Mouse (Mus musculus): ENCODE data around the gene Gm3415. TPM values are rescaled to one million over a fixed set of nuclear protein-coding genes. Genes with fewer than 3 reads are reported as not detected.

Gene Gm3415
- polyA plus RNA-seq, 1 experiment: not detected

DNA sequence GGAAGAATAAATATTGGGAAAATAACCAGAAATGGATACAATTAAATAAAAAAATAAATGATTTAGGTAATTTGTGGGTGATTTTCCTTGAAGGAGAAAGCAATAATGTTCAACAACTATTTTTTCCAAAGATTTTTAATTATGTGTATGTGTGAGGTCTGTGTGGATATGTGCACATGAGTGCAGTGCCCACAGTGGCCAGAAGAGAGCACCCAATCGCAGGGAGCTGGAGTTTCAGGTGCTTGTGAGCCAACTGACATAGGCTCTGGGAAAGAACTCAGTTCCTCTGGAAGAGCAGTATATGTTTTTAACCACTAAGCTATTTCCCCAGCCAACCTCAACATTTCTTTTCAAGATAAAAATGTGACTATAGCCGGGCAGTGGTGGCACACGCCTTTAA, 20.7 kb downstream of the Gm3415 start:
- H3K9me3 ChIP-seq (replicated peaks; ENCODE audit: control insufficient read depth, insufficient read depth, low read length, poor library complexity, severe bottlenecking): no peaks in the 10 kb centered on the region
- H3K4me3 ChIP-seq (ENCODE audit: low read depth, low read length): no peak overlapping the region
- H3K36me3 ChIP-seq (ENCODE audit: control insufficient read depth, insufficient read depth, low read length, poor library complexity, severe bottlenecking): no peaks in the 10 kb centered on the region
- H3K9ac ChIP-seq (ENCODE audit: low read depth, poor library complexity, severe bottlenecking): no peak overlapping the region
- no peaks in the 10 kb centered on the region for H3K4me1 ChIP-seq (ENCODE audit: control insufficient read depth, insufficient read depth, low read length)
- no peak for TF ChIP-seq POLR2A (IDR thresholded peaks at IDR 0.05; ENCODE audit: insufficient read depth, low read length)
- no peak for TF ChIP-seq EP300 (IDR thresholded peaks at IDR 0.05; ENCODE audit: insufficient read depth, low read depth, low read length)
- TF ChIP-seq CTCF (IDR thresholded peaks at IDR 0.05; ENCODE audit: low read depth, low read length): peak; percentile 53
- H3K27ac ChIP-seq (ENCODE audit: insufficient read depth, low read length): no peak overlapping the region
- no peaks in the 10 kb centered on the region for H3K27me3 ChIP-seq (ENCODE audit: control insufficient read depth, insufficient read depth, low read length, poor library complexity, severe bottlenecking)

DNA sequence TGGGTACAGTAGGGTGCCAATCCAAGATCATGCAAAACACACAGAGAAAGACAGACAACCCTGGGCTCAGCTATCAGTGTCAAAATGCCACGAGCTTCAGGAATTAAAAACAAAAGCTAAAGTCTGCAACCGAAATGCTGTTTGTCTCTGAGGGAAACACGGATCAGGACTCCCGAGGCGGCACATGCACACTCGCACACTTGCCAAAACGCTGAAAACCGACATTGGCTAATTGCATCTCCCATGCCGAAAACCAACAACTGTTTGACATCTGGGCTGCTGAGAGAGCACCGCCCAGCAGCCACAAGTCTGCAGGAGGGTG, 28.2 kb downstream of the Gm3415 start:
- TF ChIP-seq CTCF (IDR thresholded peaks at IDR 0.05; ENCODE audit: low read depth, low read length) (no peak), EP300 (IDR thresholded peaks at IDR 0.05; ENCODE audit: insufficient read depth, low read depth, low read length) (no peak), POLR2A (IDR thresholded peaks at IDR 0.05; ENCODE audit: insufficient read depth, low read length) (no peak)
- H3K27me3 ChIP-seq (ENCODE audit: control insufficient read depth, insufficient read depth, low read length, poor library complexity, severe bottlenecking): no peaks in the 10 kb centered on the region
- no peaks in the 10 kb centered on the region for H3K4me1 ChIP-seq (ENCODE audit: control insufficient read depth, insufficient read depth, low read length)
- H3K9me3 ChIP-seq (replicated peaks; ENCODE audit: control insufficient read depth, insufficient read depth, low read length, poor library complexity, severe bottlenecking): no peaks in the 10 kb centered on the region
- H3K27ac ChIP-seq (ENCODE audit: insufficient read depth, low read length): no peak overlapping the region
- H3K4me3 ChIP-seq (ENCODE audit: low read depth, low read length): peak overlapping the region; percentile 59; the same call in 1 of the 2 replicates
- no peak overlapping the region for H3K9ac ChIP-seq (ENCODE audit: low read depth, poor library complexity, severe bottlenecking)
- H3K36me3 ChIP-seq (ENCODE audit: control insufficient read depth, insufficient read depth, low read length, poor library complexity, severe bottlenecking): no peaks in the 10 kb centered on the region

DNA sequence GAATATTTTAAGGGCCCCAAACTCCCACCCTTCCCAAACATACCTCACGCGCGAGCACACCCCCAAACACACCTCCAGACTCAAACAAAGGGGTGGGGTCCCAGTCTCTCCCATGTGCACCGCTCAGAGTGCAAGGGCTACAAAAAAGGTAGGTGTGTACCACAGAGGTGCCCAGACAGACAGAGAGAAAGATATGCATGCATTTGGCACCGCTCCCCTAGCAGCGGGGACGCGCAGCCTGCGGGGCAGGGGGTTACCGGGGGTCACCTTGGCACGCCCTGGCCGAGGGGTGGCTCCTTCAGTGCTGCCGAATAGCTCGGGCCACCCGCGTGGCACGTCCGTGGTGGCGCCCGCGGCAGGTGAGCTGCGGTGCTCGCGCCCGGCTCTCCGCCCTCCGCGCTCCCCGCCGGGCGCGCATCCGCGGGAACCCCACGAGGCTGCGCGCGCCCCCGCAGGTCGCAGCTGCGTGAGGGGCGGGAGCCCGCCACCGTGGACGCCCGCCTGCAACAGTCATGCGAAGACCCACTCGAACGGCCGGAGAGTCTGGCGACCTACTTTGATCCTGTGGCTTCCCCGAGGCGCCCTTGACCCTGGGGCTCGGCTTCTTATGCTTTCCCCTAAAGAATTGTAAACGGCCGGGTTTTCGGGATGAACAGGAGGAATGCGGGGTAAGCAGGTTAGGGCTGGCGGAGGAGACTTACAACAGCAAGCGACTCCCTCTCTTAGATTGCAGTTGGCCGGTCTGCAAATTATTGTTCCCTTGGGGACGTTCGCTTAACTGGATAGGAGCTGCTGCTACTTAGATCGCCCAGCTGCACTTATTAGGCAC, 28.8 kb downstream of the Gm3415 start, which contains the start of gene Gpr12:
Gpr12 (minus strand) TSS at position 762 of the 829 bp plus-strand sequence.
- H3K9me3 ChIP-seq (replicated peaks; ENCODE audit: control insufficient read depth, insufficient read depth, low read length, poor library complexity, severe bottlenecking): no peaks in the 10 kb centered on the region
- TF ChIP-seq POLR2A (IDR thresholded peaks at IDR 0.05; ENCODE audit: insufficient read depth, low read length) (no peak), EP300 (IDR thresholded peaks at IDR 0.05; ENCODE audit: insufficient read depth, low read depth, low read length) (no peak), CTCF (IDR thresholded peaks at IDR 0.05; ENCODE audit: low read depth, low read length) (no peak)
- H3K27me3 ChIP-seq (ENCODE audit: control insufficient read depth, insufficient read depth, low read length, poor library complexity, severe bottlenecking): no peaks in the 10 kb centered on the region
- H3K4me3 ChIP-seq (ENCODE audit: low read depth, low read length): peak within 1 kb of the TSS; percentile 59
- H3K9ac ChIP-seq (ENCODE audit: low read depth, poor library complexity, severe bottlenecking): peak within 1 kb of the TSS; percentile 28
- H3K36me3 ChIP-seq (ENCODE audit: control insufficient read depth, insufficient read depth, low read length, poor library complexity, severe bottlenecking): no peaks in the 10 kb centered on the region
- H3K4me1 ChIP-seq (ENCODE audit: control insufficient read depth, insufficient read depth, low read length): no peaks in the 10 kb centered on the region
- H3K27ac ChIP-seq (ENCODE audit: insufficient read depth, low read length): no peak within 1 kb of the TSS

DNA sequence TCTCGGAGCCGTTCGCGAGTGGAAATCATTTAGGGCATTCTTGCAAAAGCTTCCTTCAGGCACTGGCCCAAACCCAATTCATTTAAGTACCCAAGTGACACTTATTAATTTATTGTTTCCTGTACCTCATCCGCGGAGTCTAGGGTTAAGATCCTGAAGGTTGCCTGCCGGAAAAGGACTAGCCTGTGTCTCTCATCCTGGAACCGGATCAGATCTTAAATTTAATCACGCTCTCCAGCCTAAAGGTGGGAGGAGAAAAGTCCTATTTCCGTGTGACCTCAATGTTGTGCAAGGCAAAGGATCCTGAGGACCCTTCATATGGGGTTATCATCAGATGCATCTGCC, 29.3 kb downstream of the Gm3415 start:
- Histone ChIP-seq H3K4me1 (ENCODE audit: control insufficient read depth, insufficient read depth, low read length) (no peaks in the 10 kb centered on the region), H3K9ac (ENCODE audit: low read depth, poor library complexity, severe bottlenecking) (no peak overlapping the region), H3K36me3 (ENCODE audit: control insufficient read depth, insufficient read depth, low read length, poor library complexity, severe bottlenecking) (no peaks in the 10 kb centered on the region), H3K27me3 (ENCODE audit: control insufficient read depth, insufficient read depth, low read length, poor library complexity, severe bottlenecking) (no peaks in the 10 kb centered on the region), H3K9me3 (replicated peaks; ENCODE audit: control insufficient read depth, insufficient read depth, low read length, poor library complexity, severe bottlenecking) (no peaks in the 10 kb centered on the region), H3K27ac (ENCODE audit: insufficient read depth, low read length) (no peak overlapping the region), H3K4me3 (ENCODE audit: low read depth, low read length) (peak overlapping the region; percentile 59)
- no peak for TF ChIP-seq EP300 (IDR thresholded peaks at IDR 0.05; ENCODE audit: insufficient read depth, low read depth, low read length)
- no peak for TF ChIP-seq POLR2A (IDR thresholded peaks at IDR 0.05; ENCODE audit: insufficient read depth, low read length)
- no peak for TF ChIP-seq CTCF (IDR thresholded peaks at IDR 0.05; ENCODE audit: low read depth, low read length)

DNA sequence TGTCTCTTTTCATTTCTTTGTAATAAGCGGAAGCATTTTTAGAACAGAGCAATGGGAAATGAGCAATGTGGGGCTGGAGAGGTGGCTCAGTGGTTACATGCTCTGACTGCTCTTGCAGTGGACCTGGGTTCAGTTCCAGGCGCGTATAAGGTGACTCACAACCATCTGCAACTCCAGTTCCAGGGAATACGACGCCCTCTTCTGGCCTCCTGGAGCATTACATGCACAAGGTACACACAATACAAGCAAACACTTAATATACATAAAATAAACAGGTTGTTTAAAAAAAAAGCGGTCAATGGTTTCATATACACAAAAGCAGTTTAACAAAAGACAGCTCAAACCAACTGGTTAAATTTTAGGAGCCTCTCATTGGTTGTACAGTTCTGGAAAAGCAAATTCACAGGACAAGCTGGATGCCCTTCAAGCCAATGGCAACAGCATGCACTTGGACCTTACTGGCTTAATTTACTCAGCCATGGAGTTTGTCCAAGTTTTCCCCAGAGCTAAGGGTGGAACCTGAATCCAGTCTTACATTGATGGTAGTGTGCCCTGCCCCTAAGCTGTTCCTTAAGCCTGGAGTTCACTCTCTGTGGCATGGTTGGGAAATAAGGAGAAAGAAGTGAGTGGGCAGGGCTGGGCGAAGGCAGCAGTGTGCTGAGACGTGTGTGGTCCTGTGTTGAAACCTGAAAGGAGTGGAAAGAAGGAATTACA, 30.6 kb downstream of the Gm3415 start:
- TF ChIP-seq POLR2A (IDR thresholded peaks at IDR 0.05; ENCODE audit: insufficient read depth, low read length) (no peak), CTCF (IDR thresholded peaks at IDR 0.05; ENCODE audit: low read depth, low read length) (peak; percentile 24)
- H3K4me1 ChIP-seq (ENCODE audit: control insufficient read depth, insufficient read depth, low read length): no peaks in the 10 kb centered on the region
- H3K27me3 ChIP-seq (ENCODE audit: control insufficient read depth, insufficient read depth, low read length, poor library complexity, severe bottlenecking): no peaks in the 10 kb centered on the region

DNA sequence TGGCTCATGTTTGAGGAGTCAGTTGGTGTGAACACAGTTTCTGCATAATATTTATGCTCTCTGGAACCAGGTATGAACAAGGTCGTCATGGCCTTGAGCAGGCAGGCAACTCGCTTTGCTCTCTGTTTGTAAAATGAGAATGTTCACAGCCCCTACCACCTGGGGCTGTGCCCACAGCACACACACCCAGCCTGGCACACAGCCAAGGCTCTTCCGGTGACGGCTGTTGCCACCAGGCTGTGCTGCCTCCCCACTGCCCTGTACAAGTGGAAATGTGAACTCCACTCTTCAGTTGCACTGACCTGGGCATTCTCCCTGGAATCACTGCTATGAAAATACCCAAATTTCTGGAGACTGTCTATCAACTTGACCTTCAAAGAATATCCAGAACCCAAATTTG, 35.1 kb downstream of the Gm3415 start:
- Histone ChIP-seq H3K9me3 (replicated peaks; ENCODE audit: control insufficient read depth, insufficient read depth, low read length, poor library complexity, severe bottlenecking) (no peaks in the 10 kb centered on the region; the same call in 1 of the 2 replicates), H3K27ac (ENCODE audit: insufficient read depth, low read length) (no peak overlapping the region), H3K9ac (ENCODE audit: low read depth, poor library complexity, severe bottlenecking) (no peak overlapping the region), H3K36me3 (ENCODE audit: control insufficient read depth, insufficient read depth, low read length, poor library complexity, severe bottlenecking) (no peaks in the 10 kb centered on the region), H3K4me1 (ENCODE audit: control insufficient read depth, insufficient read depth, low read length) (no peaks in the 10 kb centered on the region), H3K4me3 (ENCODE audit: low read depth, low read length) (no peak overlapping the region), H3K27me3 (ENCODE audit: control insufficient read depth, insufficient read depth, low read length, poor library complexity, severe bottlenecking) (no peaks in the 10 kb centered on the region)
- TF ChIP-seq EP300 (IDR thresholded peaks at IDR 0.05; ENCODE audit: insufficient read depth, low read depth, low read length) (no peak), CTCF (IDR thresholded peaks at IDR 0.05; ENCODE audit: low read depth, low read length) (no peak), POLR2A (IDR thresholded peaks at IDR 0.05; ENCODE audit: insufficient read depth, low read length) (no peak)

More for the DNA sequence above, 30.6 kb downstream of the Gm3415 start:
- Histone ChIP-seq H3K4me3 (ENCODE audit: low read depth, low read length) (no peak overlapping the region), H3K9ac (ENCODE audit: low read depth, poor library complexity, severe bottlenecking) (no peak overlapping the region), H3K36me3 (ENCODE audit: control insufficient read depth, insufficient read depth, low read length, poor library complexity, severe bottlenecking) (no peaks in the 10 kb centered on the region), H3K9me3 (replicated peaks; ENCODE audit: control insufficient read depth, insufficient read depth, low read length, poor library complexity, severe bottlenecking) (no peaks in the 10 kb centered on the region), H3K27ac (ENCODE audit: insufficient read depth, low read length) (no peak overlapping the region)

All from ES-Bruce4 (cell line).